Mouse (Mus musculus) adrenal gland, adult (tissue): ENCODE measurements around the gene Ces1b.

Experiments
- DNase-seq, 2 experiments: peaks; one replicate each; pipeline ENCODE4 v3.0.0; 2022 to 2023; ENCODE audit warnings: low spot score in 1 of 2; ENCODE audit not compliant: inconsistent age in 2 of 2

Gene Ces1b

GRCm38 (mm10) chr8:93011439-93011838 is 68.4 kb downstream of the Ces1b start:
- DNase-seq: peak; percentile 70 to 93

- DNase-seq: peak in 1 of 2 experiments; percentile 71
Observed at GRCm38 (mm10) chr8:93010286-93010685, 69.5 kb downstream of the Ces1b start.
